Mouse (Mus musculus) midbrain, embryonic 14.5 days (tissue): ENCODE measurements at regions not wholly inside any gene's neighbourhood (a gene's known extent, or its start where the extent isn't known, plus 50 kb on each side); places are given as distances from the start of the nearest gene placed in this dataset.

Experiments
- ATAC-seq: fragments of 200-750 bp; cut with Nextera tagmentation; 2 replicates; pipeline ENCODE4 v1.8.0; 2017; ENCODE audit warnings: moderate number of reproducible peaks, moderate library complexity; ENCODE audit not compliant: low FRiP score, low TSS enrichment
- DNase-seq: peaks from one replicate; pipeline ENCODE4 v3.0.0-alpha.2; 2015
- H3K27ac ChIP-seq: fragments of 300-500 bp; sonication (generic); replicated peaks from 2 replicates; pipeline ENCODE4 v1.5.1; 2014; ENCODE audit warnings: mild to moderate bottlenecking, low read depth, low read length, moderate library complexity
- H3K27me3 ChIP-seq: fragments of 300-500 bp; sonication (generic); 2 replicates; pipeline ENCODE4 v1.6.1; 2014; ENCODE audit warnings: low read length, control low read depth, mixed read lengths; ENCODE audit not compliant: control insufficient read depth, insufficient read depth
- H3K36me3 ChIP-seq: fragments of 300-500 bp; sonication (generic); 2 replicates; pipeline ENCODE4 v1.6.1; 2014; ENCODE audit warnings: low read length, control low read depth; ENCODE audit not compliant: control insufficient read depth, insufficient read depth
- H3K4me1 ChIP-seq: fragments of 300-500 bp; sonication (generic); 2 replicates; pipeline ENCODE4 v1.6.1; 2014; ENCODE audit warnings: mild to moderate bottlenecking, antibody characterized with exemption, low read length, control low read depth; ENCODE audit not compliant: control insufficient read depth, insufficient read depth
- H3K4me2 ChIP-seq: fragments of 300-500 bp; sonication (generic); 2 replicates; pipeline ENCODE4 v1.6.1; 2014; ENCODE audit warnings: mild to moderate bottlenecking, low read length, moderate library complexity
- H3K4me3 ChIP-seq: fragments of 300-500 bp; sonication (generic); replicated peaks from 2 replicates; pipeline ENCODE4 v1.5.1; 2014; ENCODE audit warnings: low read depth, low read length
- H3K9ac ChIP-seq: fragments of 300-500 bp; sonication (generic); replicated peaks from 2 replicates; pipeline ENCODE4 v1.6.1; 2014; ENCODE audit warnings: mild to moderate bottlenecking, low read length, moderate library complexity
- H3K9me3 ChIP-seq: fragments of 300-500 bp; sonication (generic); 2 replicates; pipeline ENCODE4 v1.6.1; 2016; ENCODE audit warnings: low read length, control low read depth, mixed read lengths; ENCODE audit not compliant: control insufficient read depth
- WGBS: fragments of 180-500 bp; shearing (Covaris S2); extraction: QIAGEN DNeasy Blood & Tissue Kit; methylation state at CpG from one replicate; pipeline ENCODE4 v1.1.7; 2014; 5-methylcytosine and 5-hydroxymethylcytosine counted together

GRCm38 (mm10) chr9:82408969-82409368, 420.4 kb upstream of the Irak1bp1 start:
- Histone ChIP-seq H3K4me2 (no peak overlapping the region), H3K27me3 (no peaks in the 10 kb centered on the region), H3K27ac (no peak overlapping the region), H3K4me3 (no peak overlapping the region), H3K9ac (no peak overlapping the region), H3K36me3 (no peaks in the 10 kb centered on the region), H3K9me3 (no peaks in the 10 kb centered on the region), H3K4me1 (no peaks in the 10 kb centered on the region)
- DNase-seq (no peak), ATAC-seq (peak; percentile 8; the same call in 1 of the 2 replicates)
- 79% methylated on average over 2 of the region's 2 CpGs for WGBS
